Mouse (Mus musculus): ENCODE measurements around the gene Ppa2. TPM values are rescaled to one million over a fixed set of nuclear protein-coding genes. Genes with fewer than 3 reads are reported as not detected.

Gene Ppa2
- polyA plus RNA-seq, 1 experiment = 28.4 TPM

- H3K27ac ChIP-seq (ENCODE audit: insufficient read depth, low read depth, low read length) = no peak overlapping the region
- H3K4me3 ChIP-seq (ENCODE audit: insufficient read depth, low read length) = no peak overlapping the region
- H3K4me1 ChIP-seq (ENCODE audit: control insufficient read depth, insufficient read depth, low read length) = no peaks in the 10 kb centered on the region
- TF ChIP-seq CTCF (IDR thresholded peaks at IDR 0.05; ENCODE audit: low read depth, low read length) (no peak), POLR2A (IDR thresholded peaks at IDR 0.05; ENCODE audit: borderline replicate concordance, low read depth, low read length) (no peak)
These were observed 71.6 kb downstream of the Ppa2 start for GRCm38 (mm10) chr3:133381519-133381918.

- no peaks in the 10 kb centered on the region for H3K4me1 ChIP-seq (ENCODE audit: control insufficient read depth, insufficient read depth, low read length)
- H3K4me3 ChIP-seq (ENCODE audit: insufficient read depth, low read length) = no peak overlapping the region
- no peak for TF ChIP-seq CTCF (IDR thresholded peaks at IDR 0.05; ENCODE audit: low read depth, low read length)
- no peak for TF ChIP-seq POLR2A (IDR thresholded peaks at IDR 0.05; ENCODE audit: borderline replicate concordance, low read depth, low read length)
- H3K27ac ChIP-seq (ENCODE audit: insufficient read depth, low read depth, low read length) = no peak overlapping the region
These were observed 72.2 kb downstream of the Ppa2 start for GRCm38 (mm10) chr3:133382147-133382546.

GRCm38 (mm10) chr3:133384164-133384708 is 74.3 kb downstream of the Ppa2 start:
- no peaks in the 10 kb centered on the region for H3K4me1 ChIP-seq (ENCODE audit: control insufficient read depth, insufficient read depth, low read length)
- no peak overlapping the region for H3K4me3 ChIP-seq (ENCODE audit: insufficient read depth, low read length)
- TF ChIP-seq POLR2A (IDR thresholded peaks at IDR 0.05; ENCODE audit: borderline replicate concordance, low read depth, low read length) (no peak), CTCF (IDR thresholded peaks at IDR 0.05; ENCODE audit: low read depth, low read length) (no peak)
- no peak overlapping the region for H3K27ac ChIP-seq (ENCODE audit: insufficient read depth, low read depth, low read length)

- Histone ChIP-seq H3K27ac (ENCODE audit: insufficient read depth, low read depth, low read length) (no peak overlapping the region), H3K4me1 (ENCODE audit: control insufficient read depth, insufficient read depth, low read length) (no peaks in the 10 kb centered on the region), H3K4me3 (ENCODE audit: insufficient read depth, low read length) (no peak overlapping the region)
- no peak for TF ChIP-seq POLR2A (IDR thresholded peaks at IDR 0.05; ENCODE audit: borderline replicate concordance, low read depth, low read length)
- TF ChIP-seq CTCF (IDR thresholded peaks at IDR 0.05; ENCODE audit: low read depth, low read length) = no peak
These were observed 77.4 kb downstream of the Ppa2 start for GRCm38 (mm10) chr3:133387283-133387682.

- H3K4me1 ChIP-seq (ENCODE audit: control insufficient read depth, insufficient read depth, low read length) = 0 out of 2 replicates have a peak, but pooled peaks cover 1% of the 10 kb centered on the region
- H3K4me3 ChIP-seq (ENCODE audit: insufficient read depth, low read length) = no peak overlapping the region
- H3K27ac ChIP-seq (ENCODE audit: insufficient read depth, low read depth, low read length) = no peak overlapping the region
- TF ChIP-seq CTCF (IDR thresholded peaks at IDR 0.05; ENCODE audit: low read depth, low read length) (no peak), POLR2A (IDR thresholded peaks at IDR 0.05; ENCODE audit: borderline replicate concordance, low read depth, low read length) (no peak)
These were observed 80.0 kb downstream of the Ppa2 start for GRCm38 (mm10) chr3:133389803-133390387.

GRCm38 (mm10) chr3:133394531-133394930 is 84.6 kb downstream of the Ppa2 start:
- TF ChIP-seq POLR2A (IDR thresholded peaks at IDR 0.05; ENCODE audit: borderline replicate concordance, low read depth, low read length) (no peak), CTCF (IDR thresholded peaks at IDR 0.05; ENCODE audit: low read depth, low read length) (no peak)

GRCm38 (mm10) chr3:133403849-133404248 is 93.9 kb downstream of the Ppa2 start:
- no peak for TF ChIP-seq CTCF (IDR thresholded peaks at IDR 0.05; ENCODE audit: low read depth, low read length)
- no peak overlapping the region for H3K27ac ChIP-seq (ENCODE audit: insufficient read depth, low read depth, low read length)
- no peak overlapping the region for H3K4me3 ChIP-seq (ENCODE audit: insufficient read depth, low read length)
- no peaks in the 10 kb centered on the region for H3K4me1 ChIP-seq (ENCODE audit: control insufficient read depth, insufficient read depth, low read length)

More at GRCm38 (mm10) chr3:133394531-133394930, 84.6 kb downstream of the Ppa2 start:
- Histone ChIP-seq H3K4me1 (ENCODE audit: control insufficient read depth, insufficient read depth, low read length) (0 out of 2 replicates have a peak, but pooled peaks cover 2% of the 10 kb centered on the region), H3K27ac (ENCODE audit: insufficient read depth, low read depth, low read length) (no peak overlapping the region), H3K4me3 (ENCODE audit: insufficient read depth, low read length) (no peak overlapping the region)

- no peaks in the 10 kb centered on the region for H3K4me1 ChIP-seq (ENCODE audit: control insufficient read depth, insufficient read depth, low read length)
- H3K4me3 ChIP-seq (ENCODE audit: insufficient read depth, low read length) = no peak overlapping the region
- TF ChIP-seq CTCF (IDR thresholded peaks at IDR 0.05; ENCODE audit: low read depth, low read length) (no peak), POLR2A (IDR thresholded peaks at IDR 0.05; ENCODE audit: borderline replicate concordance, low read depth, low read length) (no peak)
- no peak overlapping the region for H3K27ac ChIP-seq (ENCODE audit: insufficient read depth, low read depth, low read length)
These were observed 95.7 kb downstream of the Ppa2 start for GRCm38 (mm10) chr3:133405636-133406035.

- TF ChIP-seq POLR2A (IDR thresholded peaks at IDR 0.05; ENCODE audit: borderline replicate concordance, low read depth, low read length) = no peak
- no peak for TF ChIP-seq CTCF (IDR thresholded peaks at IDR 0.05; ENCODE audit: low read depth, low read length)
- H3K27ac ChIP-seq (ENCODE audit: insufficient read depth, low read depth, low read length) = no peak overlapping the region
- no peak overlapping the region for H3K4me3 ChIP-seq (ENCODE audit: insufficient read depth, low read length)
These were observed 96.3 kb downstream of the Ppa2 start for GRCm38 (mm10) chr3:133406248-133406647.

GRCm38 (mm10) chr3:133411123-133411675 is 101.3 kb downstream of the Ppa2 start:
- Histone ChIP-seq H3K4me3 (ENCODE audit: insufficient read depth, low read length) (no peak overlapping the region), H3K27ac (ENCODE audit: insufficient read depth, low read depth, low read length) (no peak overlapping the region), H3K4me1 (ENCODE audit: control insufficient read depth, insufficient read depth, low read length) (no peaks in the 10 kb centered on the region)
- TF ChIP-seq CTCF (IDR thresholded peaks at IDR 0.05; ENCODE audit: low read depth, low read length) (no peak), POLR2A (IDR thresholded peaks at IDR 0.05; ENCODE audit: borderline replicate concordance, low read depth, low read length) (no peak)

More at GRCm38 (mm10) chr3:133406248-133406647, 96.3 kb downstream of the Ppa2 start:
- H3K4me1 ChIP-seq (ENCODE audit: control insufficient read depth, insufficient read depth, low read length) = no peaks in the 10 kb centered on the region

All from bone marrow macrophage, adult 2 months (primary cell).